Mouse (Mus musculus) ovary, postnatal 36 days (tissue): ENCODE results near the gene Pcdh20.

ENCODE experiments used
- DNase-seq: peaks from one replicate; pipeline ENCODE4 v3.0.0; 2022; ENCODE audit warnings: low spot score, mixed read lengths

Pcdh20 gene

GRCm38 (mm10) chr14:88470495-88471434 lies at the start of gene Pcdh20:
Pcdh20 (minus strand) TSS chr14:88471396.
- peak; percentile 43 for DNase-seq

DNA sequence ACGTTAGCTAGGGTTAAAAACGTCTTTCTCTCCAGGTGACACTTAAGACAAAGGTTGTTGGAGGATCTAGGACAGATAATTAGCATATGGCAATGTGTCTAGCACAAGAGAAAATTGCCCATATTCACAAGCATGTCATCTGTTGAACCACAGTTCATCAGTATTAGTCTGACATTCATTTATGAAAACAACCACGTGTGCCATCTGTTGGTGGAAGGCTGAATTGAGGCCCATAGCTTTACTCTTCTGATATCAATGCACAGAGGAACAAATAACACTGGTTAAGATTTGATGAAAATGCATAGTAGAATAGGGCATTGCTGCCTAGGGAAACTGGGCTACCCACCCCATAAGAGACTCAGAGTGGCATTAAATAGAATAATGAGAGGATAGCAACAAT lies 8.7 kb upstream of the Pcdh20 start:
- DNase-seq: no peak

DNA sequence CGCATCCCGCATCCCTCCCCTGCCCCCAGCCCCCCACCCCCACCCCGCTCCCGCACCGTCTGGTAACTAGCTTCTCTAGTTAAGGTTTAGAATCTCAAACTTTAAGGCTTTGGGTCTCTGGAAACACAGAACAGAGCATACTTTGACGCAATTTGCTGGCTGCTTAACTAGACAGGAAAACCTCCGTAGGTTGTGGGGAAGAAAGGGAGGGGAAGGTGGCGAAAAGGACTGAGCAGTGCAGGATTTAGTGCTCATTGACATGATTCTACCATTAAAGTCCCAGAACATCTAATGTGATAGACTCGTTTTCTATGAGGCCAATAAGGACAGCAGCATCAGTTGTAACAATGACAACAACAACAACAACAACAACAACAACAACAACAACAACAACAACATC lies 1.2 kb downstream of the Pcdh20 start:
- no peak for DNase-seq

DNA sequence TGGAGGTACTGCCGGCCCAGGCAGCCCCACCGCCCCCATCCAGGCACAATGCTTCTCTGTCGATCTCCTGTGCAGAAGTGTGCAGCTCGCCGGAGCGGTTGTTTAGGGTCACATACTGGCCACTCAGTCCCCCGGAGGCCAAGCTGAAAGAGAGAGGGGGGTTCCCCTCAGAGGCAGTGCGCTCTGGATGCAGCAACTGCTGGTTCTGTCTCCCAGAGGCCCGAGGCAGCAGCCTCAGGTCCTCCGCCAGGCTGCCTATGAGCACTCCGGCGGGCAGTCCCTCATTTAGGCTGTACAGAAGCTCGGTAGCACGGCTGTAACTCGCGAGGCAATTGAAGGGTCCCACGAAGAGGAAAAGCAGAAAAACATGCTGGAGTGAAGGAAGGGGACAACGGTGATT lies 1.8 kb downstream of the Pcdh20 start:
- peak; percentile 8 for DNase-seq

GRCm38 (mm10) chr14:88466416-88466815 lies 4.8 kb downstream of the Pcdh20 start:
- DNase-seq: no peak

- no peak for DNase-seq
Observed at GRCm38 (mm10) chr14:88464356-88464755, 6.8 kb downstream of the Pcdh20 start.

GRCm38 (mm10) chr14:88463357-88463756 lies 7.8 kb downstream of the Pcdh20 start:
- DNase-seq: no peak

DNA sequence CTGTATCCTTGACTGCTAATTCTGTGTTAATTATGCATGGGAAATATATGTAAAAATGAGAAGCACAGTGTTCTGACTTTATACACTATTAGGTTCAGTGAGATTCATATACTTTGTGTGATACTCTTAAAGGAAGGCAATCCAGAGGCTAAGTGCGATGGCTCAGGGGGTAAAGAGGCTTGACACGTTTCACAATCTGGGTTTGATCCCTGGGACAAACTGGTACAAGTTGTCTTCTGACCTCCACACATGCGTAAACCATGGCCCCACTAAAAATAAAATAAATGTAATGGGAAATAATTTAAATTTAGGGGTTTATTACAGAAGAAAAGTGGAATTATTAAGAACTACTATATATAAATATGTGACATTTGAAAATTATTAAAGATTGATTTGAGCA lies 8.3 kb downstream of the Pcdh20 start:
- DNase-seq: no peak

GRCm38 (mm10) chr14:88460705-88461104 lies 10.5 kb downstream of the Pcdh20 start:
- no peak for DNase-seq

- DNase-seq: no peak
Observed at GRCm38 (mm10) chr14:88443304-88443703, 27.9 kb downstream of the Pcdh20 start.

- DNase-seq: no peak
Observed at GRCm38 (mm10) chr14:88429393-88429792, 41.8 kb downstream of the Pcdh20 start.

DNA sequence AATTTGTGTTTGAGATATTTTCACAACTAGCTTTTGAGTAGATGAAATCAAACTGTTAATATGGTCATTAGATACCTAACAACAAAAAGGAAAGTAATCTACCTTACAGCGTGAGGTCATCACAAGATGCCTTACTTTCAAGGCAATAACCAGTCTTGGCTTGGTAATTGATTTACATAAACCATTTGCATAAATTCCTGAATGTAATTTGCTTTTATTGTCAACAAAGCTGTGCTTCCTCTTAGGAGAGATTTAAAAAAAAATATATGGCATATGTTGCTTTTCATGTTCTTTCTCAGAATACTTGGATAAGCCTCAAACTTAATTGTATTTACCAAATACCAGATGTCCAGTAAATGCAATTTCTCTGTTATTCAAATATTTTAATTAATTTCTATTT lies 43.8 kb downstream of the Pcdh20 start:
- no peak for DNase-seq
